Mouse (Mus musculus): ENCODE results near the gene Tkfc.
"Not testable (repeated sequence)": the region's sequence is repeated elsewhere in the genome, so short reads cannot be mapped to it uniquely, and the experiment has no call there.

Gene Tkfc

DNA sequence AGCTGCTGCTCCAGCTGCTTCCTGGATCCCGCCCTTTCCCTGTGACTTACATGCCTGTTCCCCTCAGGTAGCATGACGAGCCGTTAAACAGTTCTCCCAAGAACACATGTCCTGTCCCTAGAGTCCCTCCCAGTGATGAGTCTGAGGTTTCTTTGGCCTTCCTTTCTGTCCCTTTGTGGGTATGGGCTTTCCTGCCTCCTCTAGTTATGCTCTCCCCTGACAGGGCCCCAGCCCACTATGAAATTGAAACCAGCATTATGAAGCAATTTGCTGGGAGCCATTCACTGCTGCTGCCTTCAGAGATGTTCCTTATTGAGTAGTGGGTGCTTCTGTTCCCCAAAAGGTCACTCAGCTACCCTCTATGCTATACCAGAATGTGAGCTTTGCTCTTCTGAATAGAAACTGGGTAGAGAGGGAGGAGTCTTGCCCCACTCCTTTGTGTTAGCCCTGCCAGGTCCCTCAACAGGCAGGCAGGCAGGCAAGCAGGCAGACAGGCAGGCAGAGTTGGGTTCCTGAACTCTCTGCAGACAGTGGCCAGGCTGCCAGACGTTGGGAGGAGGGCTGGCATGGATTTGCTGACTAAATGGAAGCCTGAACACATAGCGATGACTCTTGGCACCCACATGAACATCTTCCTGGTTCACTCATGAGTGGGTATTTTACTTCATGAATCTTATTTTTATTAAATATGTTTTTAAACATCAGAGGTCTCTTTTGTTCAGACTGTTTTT, 16.2 kb downstream of the Tkfc start:
- DNase-seq (ENCODE audit: low read depth, low spot score): no peak

DNA sequence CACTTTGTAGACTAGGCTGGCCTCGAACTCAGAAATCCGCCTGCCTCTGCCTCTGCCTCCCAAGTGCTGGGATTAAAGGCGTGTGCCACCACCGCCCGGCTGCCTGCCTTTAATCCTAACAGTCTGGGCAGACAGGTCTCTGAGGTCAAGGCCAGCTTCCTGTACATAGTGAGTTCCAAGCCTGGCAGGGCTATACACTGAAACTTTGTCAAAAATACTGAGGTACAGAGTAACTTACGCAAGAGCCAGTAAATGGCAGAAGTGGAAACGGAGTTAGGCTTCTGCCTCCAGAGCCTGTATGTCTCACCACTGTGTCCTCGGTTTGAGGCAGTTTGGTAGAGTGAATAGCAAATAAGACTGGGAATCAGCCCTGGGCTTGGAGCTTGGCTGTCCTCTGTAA, 18.2 kb downstream of the Tkfc start:
- no peak for DNase-seq (ENCODE audit: low read depth, low spot score)

DNA sequence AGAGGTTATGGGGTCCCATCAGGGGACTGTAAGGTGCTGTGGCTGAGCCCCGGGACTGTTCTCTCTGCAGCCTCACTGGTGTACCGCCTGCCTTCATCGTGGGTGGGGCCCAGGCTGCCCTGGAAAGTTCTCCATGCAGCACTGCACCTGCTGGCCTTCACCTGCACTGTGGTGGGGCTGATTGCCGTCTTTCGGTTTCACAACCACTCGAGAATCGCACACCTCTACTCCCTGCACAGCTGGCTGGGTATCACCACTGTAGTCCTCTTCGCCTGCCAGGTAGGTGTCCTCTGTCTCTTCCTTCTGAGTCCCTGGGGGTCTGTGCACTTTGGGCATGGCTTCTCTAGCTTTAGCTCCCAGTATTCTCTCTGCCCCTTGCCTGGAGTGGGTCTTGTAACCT, 20.3 kb downstream of the Tkfc start:
- no peak for DNase-seq (ENCODE audit: low read depth, low spot score)

DNA sequence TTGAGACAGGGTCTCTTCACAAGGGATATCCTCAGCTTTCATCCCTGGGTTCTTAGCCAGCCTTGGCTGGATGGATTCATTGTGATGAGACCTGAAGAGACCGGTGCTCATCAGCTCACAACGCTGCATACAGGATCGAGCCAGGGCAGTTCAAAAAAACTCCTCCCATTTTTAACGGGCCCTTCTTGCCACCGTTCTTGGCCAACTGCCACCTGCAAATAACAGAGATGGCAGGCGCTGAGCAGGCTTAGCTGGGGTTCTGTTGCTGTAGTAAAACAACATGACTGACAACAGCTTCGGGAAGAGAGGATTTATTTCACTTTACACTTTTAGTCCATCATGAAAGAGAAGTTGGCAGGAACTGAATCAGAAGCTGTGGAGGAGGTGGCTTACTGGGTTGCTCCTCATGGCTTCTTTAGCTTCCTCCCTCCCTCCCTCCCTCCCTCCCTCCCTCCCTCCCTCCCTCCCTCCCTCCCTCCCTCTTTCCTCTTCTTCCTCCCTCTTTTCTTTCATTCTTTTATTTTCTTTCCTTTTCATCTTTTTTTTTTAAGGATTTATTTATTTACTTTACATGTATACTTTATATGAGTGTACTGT, 21.8 kb downstream of the Tkfc start:
- DNase-seq (ENCODE audit: low read depth, low spot score): no peak

DNA sequence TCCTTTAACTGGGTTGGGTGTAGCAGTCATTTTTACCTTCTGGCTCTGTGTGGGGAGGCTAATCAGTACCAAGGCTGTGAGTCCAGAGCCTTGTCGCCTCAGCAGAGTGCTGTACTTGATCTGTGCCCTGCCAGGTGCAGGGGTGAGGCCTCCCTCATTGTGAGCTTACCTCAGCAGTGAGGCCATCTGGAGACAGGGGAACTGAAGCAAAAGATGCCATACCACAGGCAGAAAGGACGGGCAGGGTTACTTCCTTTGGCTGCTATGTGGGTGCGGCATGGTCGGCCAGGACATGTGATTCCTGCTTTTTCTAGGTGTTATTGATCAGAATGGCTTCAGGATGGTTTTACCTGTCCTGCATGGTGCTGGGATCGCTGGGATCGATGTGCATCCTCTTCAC, 23.5 kb downstream of the Tkfc start:
- no peak for DNase-seq (ENCODE audit: low read depth, low spot score)

DNA sequence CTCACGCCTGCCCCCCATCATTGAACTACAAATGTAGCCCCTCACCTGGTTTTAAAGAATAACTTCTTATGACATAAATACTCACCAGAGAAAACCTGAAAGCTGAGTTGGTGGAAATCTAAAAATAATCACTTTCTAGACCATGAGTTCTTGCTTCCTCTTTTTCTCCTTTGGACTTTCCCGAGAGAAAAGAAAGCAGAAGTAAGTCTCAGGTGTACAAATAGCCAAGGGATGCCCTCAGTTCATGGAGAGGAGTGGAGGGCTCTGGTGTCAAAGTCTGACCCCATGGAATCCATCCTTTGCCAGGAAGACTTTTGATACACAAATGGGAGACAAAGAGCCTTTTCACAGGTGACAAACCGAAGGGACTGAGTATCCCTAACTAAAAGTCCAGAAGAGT, 24.7 kb downstream of the Tkfc start:
- DNase-seq (ENCODE audit: low read depth, low spot score): no peak

DNA sequence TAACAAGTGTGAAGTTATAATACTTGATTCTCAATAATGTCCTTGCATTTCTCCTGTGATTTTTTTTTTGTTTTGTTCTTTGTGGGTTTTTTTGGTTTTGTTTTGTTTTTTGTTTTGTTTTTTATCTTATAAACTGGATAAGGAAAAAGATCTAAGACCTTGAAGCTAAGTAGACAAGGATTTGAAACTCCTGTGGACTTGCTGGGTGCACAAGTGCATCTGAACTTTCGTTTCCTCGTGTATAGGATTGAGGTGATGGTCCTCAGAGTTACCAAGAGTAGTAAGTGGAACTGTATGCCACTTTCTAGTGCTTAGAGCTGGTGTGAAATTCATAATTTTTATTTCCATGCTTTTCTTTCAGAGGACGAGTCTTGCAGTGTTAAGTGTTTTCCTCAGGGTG, 25.4 kb downstream of the Tkfc start:
- no peak for DNase-seq (ENCODE audit: low read depth, low spot score)

DNA sequence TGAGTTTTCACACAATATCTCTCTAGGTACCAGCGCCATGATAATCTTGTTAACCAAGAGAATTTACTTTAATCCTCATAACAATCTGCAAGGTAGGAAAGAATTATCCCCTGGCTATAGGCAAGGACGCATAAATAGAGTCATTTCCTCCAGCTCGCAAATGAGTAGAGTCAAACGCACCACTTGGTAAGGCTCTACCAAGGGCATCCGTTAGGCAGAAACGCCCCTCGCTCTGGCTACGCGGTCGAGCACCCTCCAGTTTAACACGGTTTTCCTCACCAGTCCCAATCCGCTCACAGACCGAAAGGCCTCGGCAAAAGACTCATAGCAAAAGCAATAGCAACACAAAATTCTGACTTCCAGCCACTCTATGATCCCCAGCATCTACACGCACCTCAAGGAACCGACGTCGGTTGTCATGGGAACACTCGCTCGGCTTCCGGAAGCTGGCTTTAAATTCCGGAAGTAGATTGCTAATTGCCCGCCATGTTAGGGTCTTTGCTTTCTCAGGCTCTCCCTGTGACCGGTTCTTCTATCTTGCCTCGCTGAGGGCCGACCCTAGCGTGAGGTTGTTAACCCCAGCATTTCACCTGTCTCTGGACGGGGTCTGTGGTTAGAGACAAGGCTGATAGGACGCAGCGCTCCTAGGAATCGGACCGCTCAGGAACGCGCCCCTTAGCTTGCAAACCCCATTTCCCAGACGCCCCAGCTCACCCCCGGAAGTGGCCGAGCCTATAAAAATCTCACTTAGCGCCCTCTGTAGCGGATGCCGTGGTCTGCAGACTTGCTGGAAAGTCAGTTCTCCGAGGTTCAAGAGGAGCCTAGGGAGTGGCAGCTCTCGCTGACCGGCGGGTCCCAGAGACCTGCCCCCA, 28.5 kb downstream of the Tkfc start, which contains the start of the genes Cyb561a3 and Tmem138:
Gene Cyb561a3 (plus strand): TSS at position 483 of the 872 bp plus-strand sequence.
Gene Tmem138 (minus strand): TSS at position 673 of the 872 bp plus-strand sequence.
- DNase-seq (ENCODE audit: low read depth, low spot score): peak; percentile 94

DNA sequence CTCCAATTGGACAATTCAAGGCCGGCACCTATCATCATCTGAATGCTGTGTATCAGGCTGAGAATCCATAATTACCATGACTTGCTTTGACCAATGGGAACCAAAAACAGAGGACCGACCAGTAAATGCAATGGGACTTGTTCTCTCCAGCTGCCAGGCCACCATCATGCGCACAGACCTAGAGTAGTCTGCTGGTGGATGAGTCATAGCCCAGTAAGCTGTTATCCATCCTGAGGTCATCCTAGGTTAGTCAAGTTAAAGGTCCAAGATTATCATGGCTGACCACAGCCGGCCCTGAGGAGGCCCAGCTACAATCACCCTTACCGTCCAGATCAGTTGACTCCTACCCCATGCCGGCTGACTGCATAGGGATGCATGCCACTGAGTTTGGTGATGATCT, 35.8 kb downstream of the Tkfc start:
- DNase-seq (ENCODE audit: low read depth, low spot score): no peak

DNA sequence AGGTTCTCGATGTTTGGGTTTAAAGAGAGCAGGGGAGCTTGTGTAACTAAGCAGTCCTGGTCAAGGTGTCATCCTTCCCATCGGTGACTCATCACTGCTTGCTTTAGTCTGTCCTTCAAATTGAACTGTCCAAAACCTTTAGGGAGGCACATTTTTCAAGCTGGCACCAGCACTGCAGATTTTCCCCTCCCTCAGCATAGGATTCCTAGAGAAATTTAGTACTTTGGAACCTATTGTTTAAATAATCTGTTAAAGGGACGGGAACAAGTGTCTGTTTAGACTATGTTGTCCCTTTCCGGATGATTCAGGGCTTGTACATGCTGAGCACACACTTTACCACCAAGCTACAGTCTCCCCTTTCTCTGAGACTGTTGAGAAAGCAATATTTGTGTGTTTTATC, 40.2 kb downstream of the Tkfc start:
- no peak for DNase-seq (ENCODE audit: low read depth, low spot score)

DNA sequence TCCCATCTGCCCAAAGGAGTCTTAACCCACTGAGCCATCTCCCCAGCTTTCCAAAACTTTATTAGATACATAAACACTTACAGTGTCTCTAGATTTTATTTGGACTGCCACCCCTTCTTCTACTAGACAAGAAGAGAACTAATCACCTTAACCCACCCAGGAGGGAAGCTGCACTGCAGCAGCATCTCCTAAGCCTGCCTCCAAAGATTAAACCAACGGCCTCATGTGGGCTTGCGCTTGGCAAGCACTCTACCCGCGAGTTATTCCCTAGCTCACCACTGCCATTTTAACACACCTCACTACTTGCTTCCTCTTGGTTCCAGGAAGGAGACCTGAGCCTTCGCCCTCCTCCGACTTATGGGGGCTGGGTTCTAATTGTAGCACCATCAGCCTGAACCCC, 41.2 kb downstream of the Tkfc start:
- DNase-seq (ENCODE audit: low read depth, low spot score): no peak

DNA sequence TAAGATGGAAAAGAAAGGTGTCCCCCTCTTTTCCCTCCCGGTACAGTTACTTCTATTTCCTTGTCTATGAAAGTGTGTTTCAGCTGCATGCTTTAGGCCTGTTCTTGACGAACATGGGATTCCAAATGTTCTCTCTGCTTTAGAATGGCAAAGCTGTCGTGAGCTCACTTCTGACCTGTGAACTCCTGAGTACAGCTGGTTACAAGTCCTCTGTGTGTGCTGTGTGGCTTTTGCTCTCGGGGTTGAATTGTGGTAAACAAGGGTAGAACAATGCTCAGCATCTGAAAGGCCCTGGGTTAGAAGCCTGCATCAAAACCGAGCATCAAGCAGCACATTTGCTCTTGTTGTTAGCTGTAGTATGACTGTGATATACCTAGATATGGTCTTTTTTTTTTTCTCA, 43.1 kb downstream of the Tkfc start:
- DNase-seq (ENCODE audit: low read depth, low spot score): no peak

DNA sequence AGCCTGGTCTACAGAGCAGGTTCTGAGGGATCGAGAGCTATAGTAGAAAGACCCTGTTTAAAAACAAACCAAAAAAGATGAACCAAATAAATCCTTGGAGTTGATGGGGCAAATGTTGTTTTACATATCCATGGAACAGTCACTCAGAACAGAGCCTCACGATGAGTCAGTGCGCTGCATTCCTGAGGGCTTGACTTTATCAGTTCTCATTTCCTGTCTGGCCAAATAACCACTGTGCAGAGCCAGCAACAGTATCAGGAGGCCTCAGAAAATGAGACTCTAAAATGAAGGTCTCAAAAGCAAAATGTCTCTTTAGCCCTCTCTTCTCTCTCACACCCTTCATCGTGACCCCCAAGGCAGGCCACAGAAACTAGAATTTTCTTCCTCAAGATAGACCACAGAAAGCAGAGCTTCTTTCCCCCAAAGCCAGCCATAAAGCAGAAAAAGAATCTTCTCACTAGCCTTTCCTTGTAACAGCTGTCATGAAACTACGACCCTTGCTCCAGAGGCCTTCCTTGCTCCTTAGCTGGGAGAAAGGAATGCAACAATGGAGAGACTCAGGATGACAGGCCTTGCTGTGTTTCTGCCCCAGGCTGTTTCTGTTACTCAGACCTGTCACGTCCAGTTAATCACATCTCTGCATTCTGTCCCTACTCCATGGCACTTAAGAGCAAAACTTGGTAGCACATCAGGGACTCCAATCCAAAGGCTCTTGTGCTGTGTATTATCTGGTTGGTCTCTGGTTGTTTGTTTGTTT, 43.7 kb downstream of the Tkfc start:
- peak; percentile 18 for DNase-seq (ENCODE audit: low read depth, low spot score)

DNA sequence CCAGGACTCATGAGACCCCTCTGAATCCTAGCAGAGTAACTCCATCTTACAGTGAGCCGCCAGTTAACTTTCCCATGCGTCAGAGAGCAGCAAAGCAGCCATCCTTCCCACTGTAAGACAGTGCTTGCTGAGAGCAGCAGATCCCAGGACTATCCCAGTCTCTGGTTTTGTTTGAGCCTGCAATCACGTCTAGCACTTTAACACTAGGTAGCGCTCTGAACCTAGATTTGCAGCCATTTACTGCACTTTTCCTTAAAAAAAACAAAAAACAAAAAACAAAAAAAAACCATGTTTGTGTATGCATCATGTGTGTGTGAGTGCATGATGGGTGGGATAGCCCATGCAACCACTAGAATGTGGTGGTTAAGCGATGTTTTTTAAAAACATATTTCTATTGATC, 45.3 kb downstream of the Tkfc start:
- no peak for DNase-seq (ENCODE audit: low read depth, low spot score)

DNA sequence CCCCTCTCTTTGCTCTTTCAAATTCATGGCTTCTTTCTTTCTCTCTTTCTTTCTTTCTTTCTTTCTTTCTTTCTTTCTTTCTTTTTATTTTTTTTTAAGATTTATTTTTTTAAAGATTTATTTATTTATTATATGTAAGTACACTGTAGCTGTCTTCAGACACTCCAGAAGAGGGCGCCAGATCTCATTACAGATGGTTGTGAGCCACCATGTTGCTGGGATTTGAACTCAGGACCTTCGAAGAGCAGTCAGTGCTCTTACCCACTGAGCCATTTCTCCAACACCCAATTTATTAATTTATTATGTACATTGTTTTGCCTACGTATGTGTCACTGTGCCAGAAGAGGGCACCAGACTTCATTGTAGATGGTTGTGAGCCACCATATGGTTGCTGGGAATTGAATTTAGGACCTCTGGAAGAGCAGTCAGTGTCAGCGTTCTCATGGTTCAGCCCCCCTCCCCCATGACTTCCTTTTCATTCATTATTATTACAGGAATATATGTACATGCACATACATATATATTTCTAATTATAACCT, 47.5 kb downstream of the Tkfc start:
- DNase-seq (ENCODE audit: low read depth, low spot score): not testable (repeated sequence)

DNA sequence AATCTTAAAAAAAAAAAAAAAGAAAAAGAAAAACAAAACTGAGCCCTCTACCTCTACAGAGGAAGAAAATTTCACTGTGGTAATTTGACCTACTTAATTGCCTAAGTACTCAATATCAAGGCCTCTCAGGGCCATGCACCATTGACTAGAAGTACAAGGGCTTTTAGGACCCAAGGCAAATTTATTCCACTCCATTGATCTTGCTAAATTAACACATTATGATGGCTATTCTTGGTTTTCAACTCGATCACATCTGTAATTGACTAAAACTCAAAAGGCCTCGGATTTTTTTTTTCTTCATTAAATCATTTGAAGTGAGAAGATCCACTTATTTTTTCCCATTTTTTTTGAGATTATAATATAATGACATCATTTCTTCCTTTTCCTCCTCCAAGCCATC, 48.0 kb downstream of the Tkfc start:
- no peak for DNase-seq (ENCODE audit: low read depth, low spot score)

DNA sequence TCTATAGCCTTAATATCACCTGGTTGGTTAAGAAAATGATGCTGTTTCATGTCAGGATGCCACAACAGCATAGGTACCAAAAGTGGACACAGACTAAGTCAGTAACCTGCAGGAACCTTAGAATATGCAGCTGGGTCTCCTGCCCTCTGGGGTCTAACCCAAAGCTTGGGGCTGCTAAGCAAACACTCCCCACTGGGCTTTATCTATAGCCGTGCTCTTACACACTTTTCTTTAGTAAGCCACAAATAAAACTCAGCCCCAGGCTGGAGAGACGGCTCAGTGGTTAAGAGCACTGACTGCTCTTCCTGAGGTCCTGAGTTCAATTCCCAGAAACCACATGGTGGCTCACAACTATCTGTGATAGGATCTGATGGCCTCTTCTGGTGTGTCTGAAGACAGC, 48.5 kb downstream of the Tkfc start:
- no peak for DNase-seq (ENCODE audit: low read depth, low spot score)

DNA sequence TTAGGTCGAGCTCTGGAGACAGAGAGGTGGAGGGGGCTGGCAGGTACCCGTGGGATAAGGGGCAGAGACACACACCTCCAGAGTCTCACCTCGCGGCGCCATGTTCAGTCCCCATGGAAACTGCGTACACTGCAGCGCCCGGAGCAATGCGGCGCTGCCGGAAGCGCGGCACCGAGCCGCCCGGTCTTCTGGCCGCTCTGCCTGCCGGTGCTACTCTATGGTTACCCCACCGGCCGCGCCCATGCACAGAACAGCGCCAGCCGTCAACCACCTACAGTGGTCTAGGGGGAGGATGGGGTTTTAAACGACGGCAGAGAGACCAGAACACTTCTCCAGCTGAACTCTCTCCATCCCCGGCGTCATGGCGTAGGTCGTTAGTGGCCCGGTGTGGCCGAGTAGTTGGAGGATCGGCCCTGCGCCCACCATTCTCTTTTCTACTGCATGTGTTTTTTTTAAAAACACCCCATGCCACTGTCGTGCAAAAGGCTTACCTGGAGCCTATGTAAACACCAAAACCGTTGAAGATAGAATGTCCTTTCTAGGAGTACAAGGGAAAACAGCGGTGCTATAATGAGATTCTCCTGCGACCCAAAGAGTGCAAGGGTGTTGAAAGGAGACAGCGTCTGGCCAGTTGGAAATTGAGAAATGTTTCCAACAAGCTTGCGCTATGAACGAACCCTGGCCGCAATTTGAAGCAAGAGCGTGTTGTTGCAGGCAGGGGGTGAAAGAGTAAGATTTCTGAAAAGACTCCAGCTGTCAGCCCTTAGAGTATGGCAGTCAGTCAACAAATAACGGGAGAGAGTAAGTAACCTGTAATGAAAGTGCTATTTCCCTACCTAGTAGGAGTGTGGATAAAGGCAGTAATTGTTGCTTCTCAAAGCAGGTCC, 49.6 kb downstream of the Tkfc start, which contains the start of gene Tmem216:
Gene Tmem216 (minus strand): TSS at position 615 of the 887 bp plus-strand sequence.
- DNase-seq (ENCODE audit: low read depth, low spot score): peak; percentile 78

DNA sequence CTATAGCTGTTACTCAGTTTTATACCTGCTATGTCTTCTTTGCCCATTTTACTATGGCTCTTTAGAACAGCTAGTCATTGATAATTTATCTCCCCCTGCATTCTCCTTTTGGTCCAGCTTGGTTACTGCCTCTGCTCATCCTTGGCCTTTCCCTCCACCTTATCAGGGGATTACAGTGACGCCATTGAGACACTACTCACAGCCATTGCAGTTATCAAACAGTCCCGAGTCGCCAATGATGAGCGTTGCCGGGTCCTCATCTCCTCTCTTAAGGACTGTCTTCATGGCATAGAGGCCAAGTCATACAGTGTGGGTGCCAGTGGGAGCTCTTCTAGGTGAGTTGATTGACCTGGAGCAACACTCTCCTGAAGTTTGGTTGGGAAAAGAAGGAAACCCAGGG, 66.0 kb downstream of the Tkfc start:
- DNase-seq (ENCODE audit: low read depth, low spot score): no peak
